Mouse (Mus musculus): Measurements from ENCODE around the gene Spats2l. TPM values are rescaled to one million over a fixed set of nuclear protein-coding genes. Genes with fewer than 3 reads are reported as not detected.

Spats2l gene
- total RNA-seq (2022): 10 to 100 TPM; 21.9 to 27.8 (median 23.0) TPM

GRCm38 (mm10) chr1:57774001-57774667 is at the start of gene Spats2l:
Gene Spats2l, plus strand, starts transcription at chr1:57774162.
- peak in 1 of 2 experiments; percentile 25 for DNase-seq (ENCODE audit: low spot score in 2 of 2)

- no peak for DNase-seq (ENCODE audit: low spot score in 2 of 2)
Measured at GRCm38 (mm10) chr1:57725268-57725667, 48.7 kb upstream of the Spats2l start.

GRCm38 (mm10) chr1:57735877-57736276 is 38.1 kb upstream of the Spats2l start:
- no peak for DNase-seq (ENCODE audit: low spot score in 2 of 2)

- no peak for DNase-seq (ENCODE audit: low spot score in 2 of 2)
Measured at GRCm38 (mm10) chr1:57741740-57742139, 32.2 kb upstream of the Spats2l start.

GRCm38 (mm10) chr1:57742266-57742665 is 31.7 kb upstream of the Spats2l start:
- no peak for DNase-seq (ENCODE audit: low spot score in 2 of 2)

GRCm38 (mm10) chr1:57751781-57752180 is 22.2 kb upstream of the Spats2l start:
- DNase-seq (ENCODE audit: low spot score in 2 of 2): no peak

GRCm38 (mm10) chr1:57766396-57766795 is 7.6 kb upstream of the Spats2l start:
- DNase-seq (ENCODE audit: low spot score in 2 of 2): no peak

GRCm38 (mm10) chr1:57773326-57773725 is 636 bp upstream of the Spats2l start:
- no peak for DNase-seq (ENCODE audit: low spot score in 2 of 2)

GRCm38 (mm10) chr1:57774668-57775495 is 920 bp downstream of the Spats2l start:
- peak; percentile 20 to 39 for DNase-seq (ENCODE audit: low spot score in 2 of 2)

- peak in 1 of 2 experiments; percentile 12 for DNase-seq (ENCODE audit: low spot score in 2 of 2)
Measured at GRCm38 (mm10) chr1:57775496-57775790, 1.5 kb downstream of the Spats2l start.

GRCm38 (mm10) chr1:57776671-57777281 is 2.8 kb downstream of the Spats2l start:
- no peak for DNase-seq (ENCODE audit: low spot score in 2 of 2)

- DNase-seq (ENCODE audit: low spot score in 2 of 2): no peak
Measured at GRCm38 (mm10) chr1:57784300-57784699, 10.3 kb downstream of the Spats2l start.

GRCm38 (mm10) chr1:57789831-57790230 is 15.9 kb downstream of the Spats2l start:
- no peak for DNase-seq (ENCODE audit: low spot score in 2 of 2)

GRCm38 (mm10) chr1:57792212-57792611 is 18.2 kb downstream of the Spats2l start:
- DNase-seq (ENCODE audit: low spot score in 2 of 2): no peak

- no peak for DNase-seq (ENCODE audit: low spot score in 2 of 2)
Measured at GRCm38 (mm10) chr1:57795838-57796237, 21.9 kb downstream of the Spats2l start.

GRCm38 (mm10) chr1:57799398-57799797 is 25.4 kb downstream of the Spats2l start:
- no peak for DNase-seq (ENCODE audit: low spot score in 2 of 2)

GRCm38 (mm10) chr1:57800846-57801245 is 26.9 kb downstream of the Spats2l start:
- peak in 1 of 2 experiments; percentile 26 for DNase-seq (ENCODE audit: low spot score in 2 of 2)

GRCm38 (mm10) chr1:57806126-57806525 is 32.2 kb downstream of the Spats2l start:
- no peak for DNase-seq (ENCODE audit: low spot score in 2 of 2)

- no peak for DNase-seq (ENCODE audit: low spot score in 2 of 2)
Measured at GRCm38 (mm10) chr1:57807882-57808281, 33.9 kb downstream of the Spats2l start.

GRCm38 (mm10) chr1:57810221-57810620 is 36.3 kb downstream of the Spats2l start:
- no peak for DNase-seq (ENCODE audit: low spot score in 2 of 2)

- no peak for DNase-seq (ENCODE audit: low spot score in 2 of 2)
Measured at GRCm38 (mm10) chr1:57817103-57817502, 43.1 kb downstream of the Spats2l start.

GRCm38 (mm10) chr1:57820428-57820997 is 46.6 kb downstream of the Spats2l start:
- DNase-seq (ENCODE audit: low spot score in 2 of 2): no peak
